Mouse (Mus musculus): ENCODE measurements around the gene Itga2. TPM values are rescaled to one million over a fixed set of nuclear protein-coding genes. Genes with fewer than 3 reads are reported as not detected.

The Itga2 gene
- polyA plus RNA-seq, 1 experiment, result 0.96 TPM

DNA sequence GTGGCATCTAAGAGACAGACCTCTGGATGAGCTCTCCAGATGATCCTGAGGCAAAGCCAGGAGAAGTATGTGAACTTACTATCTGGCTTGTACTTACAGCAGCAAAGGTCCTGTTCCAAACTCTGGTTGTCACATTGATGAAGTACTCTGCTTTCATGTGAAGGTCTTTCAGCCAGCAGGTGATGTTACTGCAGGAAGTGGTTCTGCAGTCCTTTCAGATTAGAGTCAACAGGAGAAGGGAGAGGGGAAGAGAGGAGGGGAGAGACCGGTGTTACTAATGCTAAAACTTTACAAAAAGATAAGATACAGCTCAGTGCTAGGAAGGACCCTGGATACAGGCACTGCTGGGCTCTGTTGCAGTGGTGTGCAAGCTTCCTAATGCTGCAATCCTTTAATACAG is 88.6 kb downstream of the Itga2 start:
- no peaks in the 10 kb centered on the region for H3K36me3 ChIP-seq (ENCODE audit: control insufficient read depth, insufficient read depth, low read length)
- no peak for DNase-seq (ENCODE audit: low read depth in 1 of 2, low spot score in 2 of 2)
- H3K27me3 ChIP-seq (ENCODE audit: control insufficient read depth, insufficient read depth, low read length), result no peaks in the 10 kb centered on the region
- TF ChIP-seq CTCF (IDR thresholded peaks at IDR 0.05; ENCODE audit: extremely low read depth, insufficient read depth, insufficient read length, insufficient replicate concordance), result no peak
- TF ChIP-seq POLR2A (IDR thresholded peaks at IDR 0.05; ENCODE audit: low read depth, low read length), result no peak
- no peak overlapping the region; the same call in 1 of the 2 replicates for H3K27ac ChIP-seq (ENCODE audit: insufficient read depth, low read length)
- H3K4me1 ChIP-seq (ENCODE audit: control insufficient read depth, insufficient read depth, insufficient read length), result no peaks in the 10 kb centered on the region; the same call in 1 of the 2 replicates
- 7% methylated on average over 1 of the region's 1 CpGs for WGBS
- H3K4me3 ChIP-seq (ENCODE audit: extremely low read depth, insufficient read depth, insufficient read length), result no peak overlapping the region

DNA sequence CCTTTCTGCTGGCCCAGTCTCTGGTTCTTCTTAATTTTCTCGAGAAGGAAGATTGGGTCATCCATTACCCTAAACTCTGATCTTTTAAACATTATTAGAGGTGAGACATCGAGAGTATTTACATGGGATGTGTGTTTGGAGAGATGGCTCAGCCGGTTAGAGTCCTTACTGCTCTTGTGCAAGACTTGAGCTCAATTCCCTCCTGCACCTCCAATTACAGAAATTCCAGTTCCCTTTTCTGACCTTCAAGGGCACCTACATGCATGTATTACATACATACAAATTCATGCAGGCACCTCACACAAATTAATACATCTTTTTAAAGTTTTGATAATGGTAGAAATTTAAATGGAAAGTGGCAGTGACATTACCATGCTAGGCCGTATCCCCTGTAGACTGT is 91.4 kb downstream of the Itga2 start:
- DNase-seq (ENCODE audit: low read depth in 1 of 2, low spot score in 2 of 2), result no peak
- Histone ChIP-seq H3K4me1 (ENCODE audit: control insufficient read depth, insufficient read depth, insufficient read length) (no peaks in the 10 kb centered on the region), H3K27ac (ENCODE audit: insufficient read depth, low read length) (no peak overlapping the region), H3K4me3 (ENCODE audit: extremely low read depth, insufficient read depth, insufficient read length) (no peak overlapping the region), H3K36me3 (ENCODE audit: control insufficient read depth, insufficient read depth, low read length) (0 out of 2 replicates have a peak, but pooled peaks cover 2% of the 10 kb centered on the region), H3K27me3 (ENCODE audit: control insufficient read depth, insufficient read depth, low read length) (no peaks in the 10 kb centered on the region)
- 86% methylated on average over 4 of the region's 4 CpGs for WGBS
- TF ChIP-seq CTCF (IDR thresholded peaks at IDR 0.05; ENCODE audit: extremely low read depth, insufficient read depth, insufficient read length, insufficient replicate concordance) (no peak), POLR2A (IDR thresholded peaks at IDR 0.05; ENCODE audit: low read depth, low read length) (no peak)

DNA sequence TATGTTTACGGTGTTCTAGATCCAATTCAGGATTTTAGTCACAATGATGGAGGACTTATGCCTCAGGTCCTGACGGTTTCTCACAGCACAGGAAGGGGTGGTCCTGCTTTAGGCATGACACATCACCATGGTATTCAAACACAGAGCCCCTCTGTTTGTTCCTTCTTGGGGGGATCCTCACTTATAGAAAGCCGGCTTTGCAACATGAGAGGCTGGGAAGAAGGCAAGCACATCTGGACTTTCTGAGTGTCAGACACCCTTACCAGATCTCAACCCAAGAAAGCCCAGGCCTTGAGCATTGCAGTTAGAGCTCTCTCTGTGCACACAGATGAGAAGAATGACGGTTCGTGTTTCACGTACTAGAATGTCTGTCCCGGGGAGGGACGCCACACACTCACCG is 92.8 kb downstream of the Itga2 start:
- DNase-seq (ENCODE audit: low read depth in 1 of 2, low spot score in 2 of 2), result no peak
- no peak for TF ChIP-seq POLR2A (IDR thresholded peaks at IDR 0.05; ENCODE audit: low read depth, low read length)
- TF ChIP-seq CTCF (IDR thresholded peaks at IDR 0.05; ENCODE audit: extremely low read depth, insufficient read depth, insufficient read length, insufficient replicate concordance), result no peak

DNA sequence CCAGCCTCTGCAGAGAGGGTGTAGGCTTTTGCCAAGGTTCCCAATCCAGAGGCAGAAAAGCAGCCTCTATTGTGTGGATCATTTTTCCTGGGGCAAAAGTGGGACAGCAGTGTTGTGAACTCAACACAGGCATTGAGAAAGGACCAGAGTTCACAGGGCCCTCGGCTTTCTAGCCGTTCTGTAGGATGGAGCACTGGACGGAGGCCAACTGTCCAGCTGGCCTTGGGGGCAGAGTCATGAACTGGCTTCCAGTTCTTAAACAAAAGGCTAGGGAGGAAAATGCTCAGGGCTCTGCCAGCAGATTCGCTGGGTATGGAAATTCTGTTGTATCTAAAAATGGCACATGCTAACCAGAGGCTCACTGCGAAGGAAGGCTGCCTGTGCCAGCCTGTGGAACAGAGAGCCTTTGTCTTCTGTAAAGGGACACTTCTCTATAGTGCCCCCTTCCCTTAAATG is 93.3 kb downstream of the Itga2 start:
- DNase-seq (ENCODE audit: low read depth in 1 of 2, low spot score in 2 of 2), result no peak
- Histone ChIP-seq H3K4me1 (ENCODE audit: control insufficient read depth, insufficient read depth, insufficient read length) (peaks cover 11% of the 10 kb centered on the region), H3K27ac (ENCODE audit: insufficient read depth, low read length) (no peak overlapping the region), H3K4me3 (ENCODE audit: extremely low read depth, insufficient read depth, insufficient read length) (no peak overlapping the region), H3K36me3 (ENCODE audit: control insufficient read depth, insufficient read depth, low read length) (0 out of 2 replicates have a peak, but pooled peaks cover 2% of the 10 kb centered on the region), H3K27me3 (ENCODE audit: control insufficient read depth, insufficient read depth, low read length) (no peaks in the 10 kb centered on the region)
- 85% methylated on average over 5 of the region's 5 CpGs for WGBS
- TF ChIP-seq CTCF (IDR thresholded peaks at IDR 0.05; ENCODE audit: extremely low read depth, insufficient read depth, insufficient read length, insufficient replicate concordance), result no peak
- no peak for TF ChIP-seq POLR2A (IDR thresholded peaks at IDR 0.05; ENCODE audit: low read depth, low read length)

More for the DNA sequence above, 92.8 kb downstream of the Itga2 start:
- no peak overlapping the region for H3K4me3 ChIP-seq (ENCODE audit: extremely low read depth, insufficient read depth, insufficient read length)
- whole genome bisulfite sequencing, result 89% methylated on average over 9 of the region's 9 CpGs
- H3K27ac ChIP-seq (ENCODE audit: insufficient read depth, low read length), result no peak overlapping the region
- H3K36me3 ChIP-seq (ENCODE audit: control insufficient read depth, insufficient read depth, low read length), result 0 out of 2 replicates have a peak, but pooled peaks cover 2% of the 10 kb centered on the region
- H3K4me1 ChIP-seq (ENCODE audit: control insufficient read depth, insufficient read depth, insufficient read length), result peaks cover 8% of the 10 kb centered on the region
- H3K27me3 ChIP-seq (ENCODE audit: control insufficient read depth, insufficient read depth, low read length), result no peaks in the 10 kb centered on the region

DNA sequence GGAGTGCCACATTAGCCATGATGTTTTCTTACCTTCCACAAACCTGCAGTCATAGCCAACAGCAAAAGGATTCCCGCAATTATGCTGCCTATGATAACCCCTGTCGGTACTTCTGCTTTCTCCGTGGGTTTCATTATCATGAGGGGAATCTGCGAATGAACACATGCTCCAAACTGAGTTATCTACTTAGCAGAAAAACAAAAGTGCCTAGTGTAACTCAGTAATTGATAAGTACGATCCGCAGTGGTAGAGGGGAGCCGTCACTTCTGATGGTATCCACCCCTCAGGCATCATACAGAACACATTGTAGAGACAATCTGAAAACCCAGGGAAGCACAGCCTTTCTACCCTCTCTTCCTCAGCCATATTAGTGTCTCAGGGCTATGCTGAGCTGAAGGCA is 94.8 kb downstream of the Itga2 start:
- H3K4me3 ChIP-seq (ENCODE audit: extremely low read depth, insufficient read depth, insufficient read length), result no peak overlapping the region
- no peaks in the 10 kb centered on the region for H3K27me3 ChIP-seq (ENCODE audit: control insufficient read depth, insufficient read depth, low read length)
- WGBS, result 41% methylated on average over 7 of the region's 7 CpGs
- peaks cover 13% of the 10 kb centered on the region for H3K4me1 ChIP-seq (ENCODE audit: control insufficient read depth, insufficient read depth, insufficient read length)
- H3K27ac ChIP-seq (ENCODE audit: insufficient read depth, low read length), result no peak overlapping the region
- H3K36me3 ChIP-seq (ENCODE audit: control insufficient read depth, insufficient read depth, low read length), result 0 out of 2 replicates have a peak, but pooled peaks cover 2% of the 10 kb centered on the region
- TF ChIP-seq CTCF (IDR thresholded peaks at IDR 0.05; ENCODE audit: extremely low read depth, insufficient read depth, insufficient read length, insufficient replicate concordance), result no peak
- no peak for TF ChIP-seq POLR2A (IDR thresholded peaks at IDR 0.05; ENCODE audit: low read depth, low read length)
- DNase-seq (ENCODE audit: low read depth in 1 of 2, low spot score in 2 of 2), result no peak

DNA sequence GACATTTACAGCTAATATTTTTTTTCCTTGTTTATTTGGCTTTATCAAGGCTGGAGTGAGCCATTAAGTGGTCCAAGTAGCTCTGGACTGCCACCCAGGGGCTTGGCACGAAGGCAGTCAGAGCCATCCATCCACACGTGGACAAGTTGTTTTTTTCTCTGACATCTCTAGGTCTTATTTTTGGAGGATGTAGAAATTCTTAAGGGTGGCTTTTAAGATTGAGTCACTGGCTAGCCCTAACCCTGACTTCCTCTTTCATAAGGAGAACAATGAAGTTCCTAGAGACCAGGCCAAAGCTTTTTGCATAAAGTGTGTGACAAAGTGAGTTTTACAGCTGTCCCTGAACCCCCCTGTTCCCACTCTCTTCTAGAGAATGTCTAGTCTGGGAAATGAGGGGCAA is 97.3 kb downstream of the Itga2 start:
- Histone ChIP-seq H3K4me1 (ENCODE audit: control insufficient read depth, insufficient read depth, insufficient read length) (peaks cover 13% of the 10 kb centered on the region), H3K27me3 (ENCODE audit: control insufficient read depth, insufficient read depth, low read length) (no peaks in the 10 kb centered on the region), H3K4me3 (ENCODE audit: extremely low read depth, insufficient read depth, insufficient read length) (no peak overlapping the region), H3K36me3 (ENCODE audit: control insufficient read depth, insufficient read depth, low read length) (peaks cover 5% of the 10 kb centered on the region; the same call in 1 of the 2 replicates), H3K27ac (ENCODE audit: insufficient read depth, low read length) (peak overlapping the region; percentile 61)
- DNase-seq (ENCODE audit: low read depth in 1 of 2, low spot score in 2 of 2), result no peak
- 13% methylated on average over 2 of the region's 2 CpGs for WGBS
- TF ChIP-seq POLR2A (IDR thresholded peaks at IDR 0.05; ENCODE audit: low read depth, low read length), result no peak
- TF ChIP-seq CTCF (IDR thresholded peaks at IDR 0.05; ENCODE audit: extremely low read depth, insufficient read depth, insufficient read length, insufficient replicate concordance), result no peak

DNA sequence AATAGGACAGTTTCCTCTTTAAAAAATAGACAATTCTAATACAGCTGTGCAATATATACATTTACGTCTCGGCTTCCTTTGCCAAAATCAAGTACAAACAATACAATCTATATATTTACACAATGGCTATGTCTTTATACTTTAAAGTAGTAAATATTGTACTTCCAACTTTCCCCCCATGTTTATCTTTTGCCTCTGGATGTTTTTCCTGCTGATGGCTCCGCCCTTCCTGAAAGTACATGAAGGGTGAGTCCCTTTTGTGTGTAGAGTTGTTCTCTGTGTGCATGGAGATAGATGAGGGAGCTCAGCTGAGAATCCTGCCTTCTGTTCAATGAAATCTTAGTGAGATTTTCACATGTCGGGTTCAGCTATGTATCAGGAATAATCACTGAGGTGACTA is 98.5 kb downstream of the Itga2 start:
- H3K27me3 ChIP-seq (ENCODE audit: control insufficient read depth, insufficient read depth, low read length), result no peaks in the 10 kb centered on the region
- TF ChIP-seq CTCF (IDR thresholded peaks at IDR 0.05; ENCODE audit: extremely low read depth, insufficient read depth, insufficient read length, insufficient replicate concordance) (no peak), POLR2A (IDR thresholded peaks at IDR 0.05; ENCODE audit: low read depth, low read length) (no peak)
- H3K36me3 ChIP-seq (ENCODE audit: control insufficient read depth, insufficient read depth, low read length), result peaks cover 7% of the 10 kb centered on the region; the same call in 1 of the 2 replicates
- H3K27ac ChIP-seq (ENCODE audit: insufficient read depth, low read length), result no peak overlapping the region
- WGBS, result 89% methylated on average over 4 of the region's 4 CpGs
- H3K4me1 ChIP-seq (ENCODE audit: control insufficient read depth, insufficient read depth, insufficient read length), result peaks cover 13% of the 10 kb centered on the region
- no peak for DNase-seq (ENCODE audit: low read depth in 1 of 2, low spot score in 2 of 2)
- H3K4me3 ChIP-seq (ENCODE audit: extremely low read depth, insufficient read depth, insufficient read length), result no peak overlapping the region

Data from spleen, adult 2 months (tissue).